Mouse (Mus musculus): ENCODE measurements at regions not wholly inside any gene's neighbourhood (a gene's known extent, or its start where the extent isn't known, plus 50 kb on each side); places are given as distances from the start of the nearest gene placed in this dataset.

DNA sequence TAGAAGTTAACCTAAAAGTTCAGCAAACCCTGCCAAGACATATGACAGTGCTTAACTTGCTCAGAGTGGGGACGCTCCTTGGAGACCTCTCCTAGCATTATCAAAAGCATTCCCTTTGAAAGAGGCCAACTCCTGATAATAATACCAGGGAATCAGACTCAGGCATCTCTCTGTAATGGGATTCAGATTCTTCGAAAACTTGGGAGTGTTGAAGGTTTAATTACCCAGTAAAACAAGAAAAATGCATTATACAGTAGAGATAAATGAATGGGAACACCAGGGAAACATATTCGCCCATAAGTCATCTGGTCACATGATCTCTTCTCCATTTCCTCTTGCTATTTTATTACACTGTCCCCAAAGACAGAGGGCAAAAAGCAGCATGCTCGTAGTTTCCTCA is 274.3 kb upstream of the BC052040 start:
- no peak overlapping the region for H3K4me3 ChIP-seq (ENCODE audit: control insufficient read depth, insufficient read depth, low read length)
- WGBS, result 78% methylated on average over 4 of the region's 4 CpGs
- no peaks in the 10 kb centered on the region for H3K27me3 ChIP-seq (ENCODE audit: control insufficient read depth, insufficient read depth, low read length)
- DNase-seq, result no peak
- TF ChIP-seq POLR2A (IDR thresholded peaks at IDR 0.05; ENCODE audit: control insufficient read depth, extremely low read depth, insufficient read depth, low read length, poor library complexity) (no peak), CTCF (IDR thresholded peaks at IDR 0.05; ENCODE audit: borderline replicate concordance, control insufficient read depth, extremely low read depth, insufficient read depth, low read length, poor library complexity) (no peak)
- no peaks in the 10 kb centered on the region for H3K36me3 ChIP-seq (ENCODE audit: control insufficient read depth, insufficient read depth, low read length)
- H3K4me1 ChIP-seq (replicated peaks; ENCODE audit: control insufficient read depth, insufficient read depth, low read length), result no peaks in the 10 kb centered on the region
- no peak overlapping the region for H3K27ac ChIP-seq (ENCODE audit: control insufficient read depth, insufficient read depth, low read length)

DNA sequence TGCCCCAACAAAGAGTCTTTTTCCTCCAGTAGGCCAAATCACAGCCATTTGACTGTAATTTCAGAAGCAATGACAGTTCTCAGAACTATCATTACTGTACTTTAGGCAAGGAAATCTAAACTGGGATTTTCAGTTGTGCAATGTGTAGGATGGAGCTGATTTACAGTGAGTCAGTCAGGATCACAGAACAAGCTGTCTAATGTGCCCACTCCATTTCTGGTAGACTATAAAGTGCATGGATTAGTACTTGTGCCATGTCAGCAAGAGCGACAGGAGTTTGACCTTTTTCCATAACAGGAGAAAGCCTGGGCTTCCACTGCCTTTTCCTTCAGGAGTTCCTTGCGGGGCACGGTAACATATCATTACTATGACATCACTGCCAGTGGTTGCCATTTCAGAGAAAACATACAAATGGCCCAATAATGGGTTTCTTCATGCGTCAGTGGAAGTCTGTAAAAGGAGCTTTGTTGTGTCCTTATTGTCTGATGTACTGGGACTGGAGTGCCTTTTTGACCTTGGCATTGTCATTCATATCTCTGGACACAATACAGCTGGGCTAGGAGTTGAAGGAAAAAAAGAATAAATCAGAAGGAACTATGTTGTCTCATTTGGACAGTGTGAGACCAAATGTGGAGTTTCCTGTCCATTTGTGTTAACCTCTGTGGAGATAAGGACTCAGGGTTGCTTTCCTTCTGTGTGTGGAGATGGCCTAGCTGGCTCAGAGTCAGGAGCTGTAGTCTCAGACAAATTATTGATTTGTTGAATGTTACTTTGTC is 271.5 kb upstream of the BC052040 start:
- no peak for DNase-seq
- Histone ChIP-seq H3K27ac (ENCODE audit: control insufficient read depth, insufficient read depth, low read length) (no peak overlapping the region; the same call in 1 of the 2 replicates), H3K4me3 (ENCODE audit: control insufficient read depth, insufficient read depth, low read length) (no peak overlapping the region), H3K36me3 (ENCODE audit: control insufficient read depth, insufficient read depth, low read length) (no peaks in the 10 kb centered on the region), H3K4me1 (replicated peaks; ENCODE audit: control insufficient read depth, insufficient read depth, low read length) (no peaks in the 10 kb centered on the region), H3K27me3 (ENCODE audit: control insufficient read depth, insufficient read depth, low read length) (no peaks in the 10 kb centered on the region)
- WGBS, result 85% methylated on average over 4 of the region's 4 CpGs
- TF ChIP-seq POLR2A (IDR thresholded peaks at IDR 0.05; ENCODE audit: control insufficient read depth, extremely low read depth, insufficient read depth, low read length, poor library complexity) (no peak), CTCF (IDR thresholded peaks at IDR 0.05; ENCODE audit: borderline replicate concordance, control insufficient read depth, extremely low read depth, insufficient read depth, low read length, poor library complexity) (no peak)

DNA sequence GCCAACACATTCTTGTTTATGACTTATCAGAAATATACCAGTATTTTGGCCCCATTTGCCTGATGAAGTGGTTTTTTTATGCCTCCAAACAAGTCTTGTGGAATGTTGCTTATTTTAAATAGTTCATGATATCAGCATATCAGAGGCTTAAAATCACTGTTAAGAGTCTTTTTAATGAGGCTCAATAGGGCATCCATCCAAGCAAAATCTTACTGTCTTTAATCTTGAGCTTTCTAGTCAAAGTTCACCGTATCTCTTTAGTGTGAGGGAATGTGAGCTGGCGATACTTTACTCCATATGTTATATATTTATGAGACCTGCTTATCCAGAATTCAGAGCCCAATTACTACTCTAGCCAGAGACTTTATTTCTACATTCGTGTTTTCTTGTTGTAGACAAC is 263.0 kb upstream of the BC052040 start:
- DNase-seq, result no peak
- Histone ChIP-seq H3K4me3 (ENCODE audit: control insufficient read depth, insufficient read depth, low read length) (no peak overlapping the region), H3K36me3 (ENCODE audit: control insufficient read depth, insufficient read depth, low read length) (no peaks in the 10 kb centered on the region), H3K27me3 (ENCODE audit: control insufficient read depth, insufficient read depth, low read length) (no peaks in the 10 kb centered on the region), H3K4me1 (replicated peaks; ENCODE audit: control insufficient read depth, insufficient read depth, low read length) (no peaks in the 10 kb centered on the region), H3K27ac (ENCODE audit: control insufficient read depth, insufficient read depth, low read length) (no peak overlapping the region)
- 91% methylated on average over 3 of the region's 3 CpGs for WGBS
- no peak for TF ChIP-seq CTCF (IDR thresholded peaks at IDR 0.05; ENCODE audit: borderline replicate concordance, control insufficient read depth, extremely low read depth, insufficient read depth, low read length, poor library complexity)
- TF ChIP-seq POLR2A (IDR thresholded peaks at IDR 0.05; ENCODE audit: control insufficient read depth, extremely low read depth, insufficient read depth, low read length, poor library complexity), result no peak

DNA sequence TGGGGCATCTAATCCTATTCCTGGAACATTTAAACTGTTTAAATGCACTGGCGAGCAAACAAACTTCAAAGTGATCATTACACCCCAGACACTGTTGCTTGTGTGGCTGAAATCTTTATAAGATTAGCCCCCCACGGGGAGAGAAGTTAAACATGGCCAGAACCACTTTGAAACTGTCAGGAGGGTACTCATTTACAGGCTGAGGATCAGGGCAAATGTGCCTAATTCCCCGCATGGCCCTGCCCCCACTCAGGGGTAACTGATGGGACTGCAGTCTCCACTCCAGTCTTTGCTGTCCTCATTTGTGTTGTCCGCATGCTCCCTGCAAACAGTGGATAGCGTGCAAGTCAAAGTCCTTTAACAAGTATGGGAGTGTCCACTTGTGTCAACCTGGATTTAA is 258.9 kb upstream of the BC052040 start:
- H3K4me1 ChIP-seq (replicated peaks; ENCODE audit: control insufficient read depth, insufficient read depth, low read length), result no peaks in the 10 kb centered on the region
- no peaks in the 10 kb centered on the region for H3K27me3 ChIP-seq (ENCODE audit: control insufficient read depth, insufficient read depth, low read length)
- H3K27ac ChIP-seq (ENCODE audit: control insufficient read depth, insufficient read depth, low read length), result no peak overlapping the region
- 74% methylated on average over 5 of the region's 5 CpGs for WGBS
- no peak for TF ChIP-seq CTCF (IDR thresholded peaks at IDR 0.05; ENCODE audit: borderline replicate concordance, control insufficient read depth, extremely low read depth, insufficient read depth, low read length, poor library complexity)
- no peak for TF ChIP-seq POLR2A (IDR thresholded peaks at IDR 0.05; ENCODE audit: control insufficient read depth, extremely low read depth, insufficient read depth, low read length, poor library complexity)
- H3K36me3 ChIP-seq (ENCODE audit: control insufficient read depth, insufficient read depth, low read length), result no peaks in the 10 kb centered on the region
- DNase-seq, result no peak
- no peak overlapping the region for H3K4me3 ChIP-seq (ENCODE audit: control insufficient read depth, insufficient read depth, low read length)

DNA sequence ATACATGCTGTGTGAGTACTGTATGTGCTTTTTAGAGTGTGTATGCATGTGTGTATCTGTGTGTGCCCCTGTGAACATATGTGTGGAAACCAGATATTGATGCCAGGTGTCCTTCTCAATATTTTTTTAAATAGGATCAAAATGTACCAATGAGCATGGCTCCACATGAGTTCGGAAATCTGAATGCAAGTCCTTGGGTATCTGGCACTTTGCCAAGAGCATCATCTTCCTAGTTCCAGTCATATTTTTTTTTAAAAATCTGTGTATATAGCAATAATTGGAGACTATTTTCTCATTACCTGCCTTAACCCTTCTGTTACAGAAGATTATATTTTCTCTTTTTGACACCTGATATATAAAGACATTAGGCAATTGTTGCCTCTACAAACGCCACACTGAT is 255.0 kb upstream of the BC052040 start:
- no peaks in the 10 kb centered on the region for H3K36me3 ChIP-seq (ENCODE audit: control insufficient read depth, insufficient read depth, low read length)
- H3K27me3 ChIP-seq (ENCODE audit: control insufficient read depth, insufficient read depth, low read length), result no peaks in the 10 kb centered on the region
- no peaks in the 10 kb centered on the region for H3K4me1 ChIP-seq (replicated peaks; ENCODE audit: control insufficient read depth, insufficient read depth, low read length)
- no peak overlapping the region for H3K27ac ChIP-seq (ENCODE audit: control insufficient read depth, insufficient read depth, low read length)
- no peak for DNase-seq
- no peak overlapping the region for H3K4me3 ChIP-seq (ENCODE audit: control insufficient read depth, insufficient read depth, low read length)
- WGBS, result 87% methylated on average over 2 of the region's 2 CpGs
- TF ChIP-seq POLR2A (IDR thresholded peaks at IDR 0.05; ENCODE audit: control insufficient read depth, extremely low read depth, insufficient read depth, low read length, poor library complexity), result no peak
- no peak for TF ChIP-seq CTCF (IDR thresholded peaks at IDR 0.05; ENCODE audit: borderline replicate concordance, control insufficient read depth, extremely low read depth, insufficient read depth, low read length, poor library complexity)

DNA sequence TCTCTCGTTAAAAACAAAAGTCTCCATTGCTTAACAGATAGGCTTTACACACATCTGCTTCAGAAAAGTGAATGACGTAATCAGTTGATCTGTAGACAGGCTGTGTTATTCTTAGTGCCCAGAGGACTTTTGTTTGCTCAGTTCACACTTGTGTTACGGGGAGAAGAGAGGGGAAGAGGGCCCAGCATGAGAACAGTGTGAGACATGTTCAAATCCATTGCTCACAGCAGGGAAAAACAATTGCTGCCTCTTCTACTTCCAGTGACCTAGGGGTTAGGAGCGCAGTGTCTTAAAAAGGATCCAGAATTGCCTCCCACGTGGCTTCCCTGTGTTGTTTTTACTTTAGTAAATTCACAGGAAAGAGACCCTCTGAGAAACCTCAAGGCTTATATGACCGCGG is 243.3 kb upstream of the BC052040 start:
- Histone ChIP-seq H3K4me1 (replicated peaks; ENCODE audit: control insufficient read depth, insufficient read depth, low read length) (no peaks in the 10 kb centered on the region), H3K27ac (ENCODE audit: control insufficient read depth, insufficient read depth, low read length) (no peak overlapping the region), H3K27me3 (ENCODE audit: control insufficient read depth, insufficient read depth, low read length) (no peaks in the 10 kb centered on the region), H3K36me3 (ENCODE audit: control insufficient read depth, insufficient read depth, low read length) (no peaks in the 10 kb centered on the region), H3K4me3 (ENCODE audit: control insufficient read depth, insufficient read depth, low read length) (no peak overlapping the region)
- DNase-seq, result no peak
- WGBS, result 65% methylated on average over 7 of the region's 7 CpGs
- TF ChIP-seq CTCF (IDR thresholded peaks at IDR 0.05; ENCODE audit: borderline replicate concordance, control insufficient read depth, extremely low read depth, insufficient read depth, low read length, poor library complexity), result no peak
- no peak for TF ChIP-seq POLR2A (IDR thresholded peaks at IDR 0.05; ENCODE audit: control insufficient read depth, extremely low read depth, insufficient read depth, low read length, poor library complexity)

Measured in thymus, adult 2 months (tissue).